Mouse (Mus musculus): ENCODE data around the gene Arhgap23. TPM values are rescaled to one million over a fixed set of nuclear protein-coding genes. Genes with fewer than 3 reads are reported as not detected.

Gene Arhgap23
- polyA plus RNA-seq, 1 experiment from 2014 or later: 5.0 TPM

GRCm38 (mm10) chr11:97442891-97443675, 27.8 kb downstream of the Arhgap23 start:
- Histone ChIP-seq H3K4me1 (replicated peaks; ENCODE audit: control insufficient read depth, insufficient read depth, low read length) (peaks cover 42% of the 10 kb centered on the region), H3K9me3 (ENCODE audit: control insufficient read depth, low read length) (no peaks in the 10 kb centered on the region), H3K36me3 (ENCODE audit: control insufficient read depth, insufficient read depth, low read length) (peaks cover 34% of the 10 kb centered on the region), H3K27me3 (replicated peaks; ENCODE audit: control insufficient read depth, insufficient read depth, low read length) (no peaks in the 10 kb centered on the region), H3K4me2 (ENCODE audit: low read length) (peak overlapping the region; percentile 61), H3K9ac (ENCODE audit: low read length) (no peak overlapping the region), H3K4me3 (ENCODE audit: low read depth, low read length) (no peak overlapping the region), H3K27ac (ENCODE audit: low read depth) (no peak overlapping the region)
- WGBS: 86% methylated on average over 11 of the region's 11 CpGs
- DNase-seq (ENCODE audit: low spot score) (no peak), ATAC-seq (replicated peaks; ENCODE audit: low FRiP score, low TSS enrichment, low read depth) (no peak)

DNA sequence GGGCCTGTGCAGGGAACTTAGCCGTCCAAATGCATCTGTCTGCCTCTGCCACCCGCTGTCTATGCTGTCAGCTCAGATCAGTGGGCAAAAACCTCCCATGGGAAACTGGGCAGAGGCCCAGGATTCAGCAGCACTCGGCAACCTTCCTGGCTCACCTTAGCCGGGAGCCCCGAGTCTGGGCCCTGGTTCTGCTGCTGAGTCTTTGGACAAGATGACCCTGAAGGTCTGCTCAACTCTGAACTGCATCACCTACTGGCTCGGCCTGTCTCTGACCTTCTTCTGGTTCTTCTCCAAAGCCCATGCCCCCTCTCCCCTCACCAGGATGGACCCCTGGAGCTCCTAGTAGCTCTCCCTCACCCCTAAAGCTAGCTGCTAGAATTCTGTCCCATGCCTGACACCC, 30.3 kb downstream of the Arhgap23 start:
- Histone ChIP-seq H3K4me1 (replicated peaks; ENCODE audit: control insufficient read depth, insufficient read depth, low read length) (peaks cover 34% of the 10 kb centered on the region), H3K9me3 (ENCODE audit: control insufficient read depth, low read length) (no peaks in the 10 kb centered on the region), H3K9ac (ENCODE audit: low read length) (no peak overlapping the region), H3K4me2 (ENCODE audit: low read length) (no peak overlapping the region), H3K36me3 (ENCODE audit: control insufficient read depth, insufficient read depth, low read length) (peaks cover 45% of the 10 kb centered on the region), H3K4me3 (ENCODE audit: low read depth, low read length) (no peak overlapping the region), H3K27me3 (replicated peaks; ENCODE audit: control insufficient read depth, insufficient read depth, low read length) (no peaks in the 10 kb centered on the region), H3K27ac (ENCODE audit: low read depth) (no peak overlapping the region)
- DNase-seq (ENCODE audit: low spot score): no peak
- ATAC-seq (replicated peaks; ENCODE audit: low FRiP score, low TSS enrichment, low read depth): no peak
- WGBS: 70% methylated on average over 6 of the region's 6 CpGs

GRCm38 (mm10) chr11:97445999-97446511, 30.7 kb downstream of the Arhgap23 start:
- Histone ChIP-seq H3K9me3 (ENCODE audit: control insufficient read depth, low read length) (no peaks in the 10 kb centered on the region), H3K4me1 (replicated peaks; ENCODE audit: control insufficient read depth, insufficient read depth, low read length) (peaks cover 34% of the 10 kb centered on the region), H3K4me3 (ENCODE audit: low read depth, low read length) (no peak overlapping the region), H3K36me3 (ENCODE audit: control insufficient read depth, insufficient read depth, low read length) (peaks cover 45% of the 10 kb centered on the region), H3K27ac (ENCODE audit: low read depth) (no peak overlapping the region), H3K9ac (ENCODE audit: low read length) (no peak overlapping the region), H3K27me3 (replicated peaks; ENCODE audit: control insufficient read depth, insufficient read depth, low read length) (no peaks in the 10 kb centered on the region), H3K4me2 (ENCODE audit: low read length) (no peak overlapping the region)
- DNase-seq (ENCODE audit: low spot score) (no peak), ATAC-seq (replicated peaks; ENCODE audit: low FRiP score, low TSS enrichment, low read depth) (no peak)
- 42% methylated on average over 4 of the region's 4 CpGs for WGBS

DNA sequence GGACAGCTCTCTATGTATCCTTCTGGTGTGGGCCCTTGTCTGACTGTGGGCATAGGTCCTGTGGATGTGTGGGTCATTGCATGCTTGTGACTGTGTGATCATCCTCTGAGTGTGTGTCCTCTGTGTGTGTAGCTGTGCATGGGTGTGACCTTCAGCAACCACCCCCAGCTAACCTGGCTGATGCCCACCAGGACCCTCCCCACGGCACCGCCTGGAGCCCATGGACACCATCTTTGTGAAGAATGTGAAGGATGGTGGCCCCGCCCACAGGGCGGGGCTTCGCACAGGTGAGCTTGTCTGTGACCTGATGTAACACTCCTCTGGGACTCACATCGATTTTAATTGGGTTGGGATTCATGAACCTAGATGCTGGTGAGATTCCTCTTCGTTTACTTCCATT, 32.6 kb downstream of the Arhgap23 start:
- Histone ChIP-seq H3K27me3 (replicated peaks; ENCODE audit: control insufficient read depth, insufficient read depth, low read length) (no peaks in the 10 kb centered on the region), H3K9ac (ENCODE audit: low read length) (no peak overlapping the region), H3K36me3 (ENCODE audit: control insufficient read depth, insufficient read depth, low read length) (peaks cover 65% of the 10 kb centered on the region), H3K27ac (ENCODE audit: low read depth) (no peak overlapping the region), H3K4me3 (ENCODE audit: low read depth, low read length) (no peak overlapping the region), H3K4me2 (ENCODE audit: low read length) (no peak overlapping the region), H3K9me3 (ENCODE audit: control insufficient read depth, low read length) (no peaks in the 10 kb centered on the region), H3K4me1 (replicated peaks; ENCODE audit: control insufficient read depth, insufficient read depth, low read length) (peaks cover 15% of the 10 kb centered on the region)
- 76% methylated on average over 7 of the region's 7 CpGs for WGBS
- DNase-seq (ENCODE audit: low spot score) (no peak), ATAC-seq (replicated peaks; ENCODE audit: low FRiP score, low TSS enrichment, low read depth) (no peak)

DNA sequence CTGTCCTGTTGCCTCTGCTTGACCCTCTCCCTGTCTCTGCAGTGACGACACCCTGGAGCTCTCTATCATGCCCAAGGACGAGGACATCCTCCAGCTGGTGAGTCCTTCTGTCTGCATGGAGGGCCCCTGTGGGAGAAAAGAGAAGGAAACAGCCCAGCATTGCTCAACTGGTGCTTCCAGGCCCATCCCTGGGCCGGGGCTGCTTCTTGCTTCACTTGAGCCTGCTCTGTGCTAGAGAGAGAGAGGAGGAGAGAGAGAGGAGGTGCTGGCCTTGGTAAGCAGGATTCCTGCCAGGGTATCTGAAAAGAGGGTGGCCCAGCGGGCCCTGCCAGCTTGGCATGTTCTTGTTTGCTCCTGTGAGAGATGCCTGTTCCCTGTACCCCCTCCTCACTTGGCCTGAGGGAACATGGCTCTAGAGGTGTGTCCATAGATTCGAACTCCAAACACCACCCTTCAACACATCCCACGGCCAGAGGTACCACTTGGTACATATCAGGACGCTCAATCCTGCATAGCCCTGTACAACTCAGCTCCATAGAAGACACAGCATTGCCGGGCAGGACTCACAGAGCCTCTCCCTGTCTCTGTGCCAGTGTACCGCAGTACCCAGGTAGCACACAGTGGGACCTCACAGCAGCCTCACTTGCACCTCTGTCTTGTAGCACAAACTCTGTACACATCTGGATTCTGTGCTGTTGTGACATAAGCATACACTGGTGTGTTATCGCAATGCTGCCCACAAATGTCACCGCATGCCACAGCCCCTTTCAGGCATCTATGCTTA, 33.5 kb downstream of the Arhgap23 start:
- DNase-seq (ENCODE audit: low spot score): no peak
- H3K4me3 ChIP-seq (ENCODE audit: low read depth, low read length): no peak overlapping the region
- no peak for ATAC-seq (replicated peaks; ENCODE audit: low FRiP score, low TSS enrichment, low read depth)
- H3K4me2 ChIP-seq (ENCODE audit: low read length): no peak overlapping the region
- 84% methylated on average over 11 of the region's 11 CpGs for WGBS
- H3K36me3 ChIP-seq (ENCODE audit: control insufficient read depth, insufficient read depth, low read length): peaks cover 68% of the 10 kb centered on the region
- peak overlapping the region; percentile 80; the same call in 1 of the 2 replicates for H3K27ac ChIP-seq (ENCODE audit: low read depth)
- H3K9ac ChIP-seq (ENCODE audit: low read length): no peak overlapping the region
- no peaks in the 10 kb centered on the region for H3K27me3 ChIP-seq (replicated peaks; ENCODE audit: control insufficient read depth, insufficient read depth, low read length)
- H3K9me3 ChIP-seq (ENCODE audit: control insufficient read depth, low read length): no peaks in the 10 kb centered on the region
- H3K4me1 ChIP-seq (replicated peaks; ENCODE audit: control insufficient read depth, insufficient read depth, low read length): peaks cover 14% of the 10 kb centered on the region

- peak overlapping the region; percentile 64 for H3K4me2 ChIP-seq (ENCODE audit: low read length)
- peak overlapping the region; percentile 80 for H3K27ac ChIP-seq (ENCODE audit: low read depth)
- peak overlapping the region; percentile 35 for H3K4me3 ChIP-seq (ENCODE audit: low read depth, low read length)
- peak overlapping the region; percentile 34 for H3K9ac ChIP-seq (ENCODE audit: low read length)
- H3K9me3 ChIP-seq (ENCODE audit: control insufficient read depth, low read length): no peaks in the 10 kb centered on the region
- no peaks in the 10 kb centered on the region for H3K27me3 ChIP-seq (replicated peaks; ENCODE audit: control insufficient read depth, insufficient read depth, low read length)
- H3K36me3 ChIP-seq (ENCODE audit: control insufficient read depth, insufficient read depth, low read length): peaks cover 66% of the 10 kb centered on the region
- WGBS: 12% methylated on average over 15 of the region's 15 CpGs
- peak; percentile 82 for DNase-seq (ENCODE audit: low spot score)
- H3K4me1 ChIP-seq (replicated peaks; ENCODE audit: control insufficient read depth, insufficient read depth, low read length): peaks cover 14% of the 10 kb centered on the region
- peak; percentile 80 for ATAC-seq (replicated peaks; ENCODE audit: low FRiP score, low TSS enrichment, low read depth)
Observed at GRCm38 (mm10) chr11:97449601-97450293, 34.4 kb downstream of the Arhgap23 start.

DNA sequence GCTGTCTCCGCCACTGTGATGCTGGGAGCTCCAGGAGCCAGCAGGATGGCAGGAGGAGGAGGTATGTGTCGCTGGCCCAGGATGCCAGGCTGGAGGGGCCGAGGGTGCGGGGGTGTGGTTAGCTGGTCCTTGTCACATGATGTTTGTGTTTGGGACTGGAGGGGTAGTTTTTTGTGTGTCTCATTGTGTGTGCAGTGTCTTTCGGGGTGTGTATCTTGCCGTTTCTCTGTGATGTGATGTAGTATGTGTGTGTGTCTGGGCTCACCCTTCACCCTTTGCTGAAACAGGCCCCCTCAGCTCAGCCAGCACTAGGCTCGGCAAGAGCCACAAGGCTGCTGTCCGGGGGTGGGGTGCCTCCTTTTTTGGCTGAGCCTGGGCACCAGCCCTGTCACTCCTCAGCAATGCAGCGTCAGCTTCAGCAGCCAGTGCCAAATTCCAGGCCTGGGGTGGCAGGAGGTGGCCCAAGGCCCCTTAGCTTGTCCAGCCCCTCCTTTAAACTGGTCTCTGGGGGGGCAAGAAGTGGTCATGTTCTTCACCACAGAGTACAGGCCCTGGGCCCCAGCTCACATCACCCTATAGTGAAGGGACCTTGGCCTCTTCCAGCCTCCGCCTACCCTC, 35.1 kb downstream of the Arhgap23 start:
- DNase-seq (ENCODE audit: low spot score): no peak
- Histone ChIP-seq H3K9ac (ENCODE audit: low read length) (peak overlapping the region; percentile 34), H3K27ac (ENCODE audit: low read depth) (peak overlapping the region; percentile 64; the same call in 1 of the 2 replicates), H3K4me3 (ENCODE audit: low read depth, low read length) (peak overlapping the region; percentile 35), H3K27me3 (replicated peaks; ENCODE audit: control insufficient read depth, insufficient read depth, low read length) (no peaks in the 10 kb centered on the region), H3K36me3 (ENCODE audit: control insufficient read depth, insufficient read depth, low read length) (peaks cover 67% of the 10 kb centered on the region), H3K4me2 (ENCODE audit: low read length) (peak overlapping the region; percentile 64), H3K9me3 (ENCODE audit: control insufficient read depth, low read length) (no peaks in the 10 kb centered on the region), H3K4me1 (replicated peaks; ENCODE audit: control insufficient read depth, insufficient read depth, low read length) (peaks cover 14% of the 10 kb centered on the region)
- peak; percentile 29 for ATAC-seq (replicated peaks; ENCODE audit: low FRiP score, low TSS enrichment, low read depth)
- 27% methylated on average over 10 of the region's 10 CpGs for WGBS

- Histone ChIP-seq H3K4me3 (ENCODE audit: low read depth, low read length) (no peak overlapping the region), H3K9me3 (ENCODE audit: control insufficient read depth, low read length) (no peaks in the 10 kb centered on the region), H3K4me1 (replicated peaks; ENCODE audit: control insufficient read depth, insufficient read depth, low read length) (peaks cover 14% of the 10 kb centered on the region), H3K4me2 (ENCODE audit: low read length) (no peak overlapping the region), H3K36me3 (ENCODE audit: control insufficient read depth, insufficient read depth, low read length) (peaks cover 69% of the 10 kb centered on the region), H3K27me3 (replicated peaks; ENCODE audit: control insufficient read depth, insufficient read depth, low read length) (no peaks in the 10 kb centered on the region), H3K9ac (ENCODE audit: low read length) (no peak overlapping the region), H3K27ac (ENCODE audit: low read depth) (no peak overlapping the region)
- ATAC-seq (replicated peaks; ENCODE audit: low FRiP score, low TSS enrichment, low read depth): no peak
- 95% methylated on average over 15 of the region's 15 CpGs for WGBS
- DNase-seq (ENCODE audit: low spot score): no peak
Observed at GRCm38 (mm10) chr11:97451625-97452024, 36.3 kb downstream of the Arhgap23 start.

Data from intestine, embryonic 14.5 days (tissue).